Mouse (Mus musculus) cerebellum, adult 8-10 months (tissue): ENCODE measurements at regions not wholly inside any gene's neighbourhood (a gene's known extent, or its start where the extent isn't known, plus 50 kb on each side); places are given as distances from the start of the nearest gene placed in this dataset.

ENCODE experiments used
- DNase-seq: peaks from one replicate; pipeline ENCODE4 v3.0.0; 2022

GRCm38 (mm10) chr6:117510026-117510425 is 331.0 kb upstream of the Zfp637 start:
- no peak for DNase-seq

- DNase-seq = no peak
These were observed 326.1 kb upstream of the Zfp637 start for GRCm38 (mm10) chr6:117514831-117515230.

GRCm38 (mm10) chr6:117516906-117517305 is 324.1 kb upstream of the Zfp637 start:
- DNase-seq = no peak

- DNase-seq = no peak
These were observed 322.0 kb upstream of the Zfp637 start for GRCm38 (mm10) chr6:117518939-117519338.

GRCm38 (mm10) chr6:117519466-117519865 is 321.5 kb upstream of the Zfp637 start:
- no peak for DNase-seq

- DNase-seq = no peak
These were observed 314.6 kb upstream of the Zfp637 start for GRCm38 (mm10) chr6:117526161-117526935.

GRCm38 (mm10) chr6:117527526-117527925 is 313.5 kb upstream of the Zfp637 start:
- DNase-seq = no peak

- no peak for DNase-seq
These were observed 306.8 kb upstream of the Zfp637 start for GRCm38 (mm10) chr6:117534149-117534548.

- no peak for DNase-seq
These were observed 306.0 kb upstream of the Zfp637 start for GRCm38 (mm10) chr6:117534991-117535390.

- DNase-seq = no peak
These were observed 304.9 kb upstream of the Zfp637 start for GRCm38 (mm10) chr6:117536084-117536483.

GRCm38 (mm10) chr6:117542431-117542830 is 298.5 kb upstream of the Zfp637 start:
- DNase-seq = no peak

- no peak for DNase-seq
These were observed 296.4 kb upstream of the Zfp637 start for GRCm38 (mm10) chr6:117544276-117545196.

- no peak for DNase-seq
These were observed 290.1 kb upstream of the Zfp637 start for GRCm38 (mm10) chr6:117550930-117551329.

GRCm38 (mm10) chr6:117552006-117552667 is 288.8 kb upstream of the Zfp637 start:
- DNase-seq = no peak

GRCm38 (mm10) chr6:117563159-117563558 is 277.8 kb upstream of the Zfp637 start:
- no peak for DNase-seq

- DNase-seq = no peak
These were observed 277.3 kb upstream of the Zfp637 start for GRCm38 (mm10) chr6:117563704-117564103.

- DNase-seq = no peak
These were observed 274.2 kb upstream of the Zfp637 start for GRCm38 (mm10) chr6:117566786-117567185.

GRCm38 (mm10) chr6:117567691-117568090 is 273.3 kb upstream of the Zfp637 start:
- DNase-seq = no peak

- no peak for DNase-seq
These were observed 271.2 kb upstream of the Zfp637 start for GRCm38 (mm10) chr6:117569576-117570326.

GRCm38 (mm10) chr6:117570346-117570745 is 270.6 kb upstream of the Zfp637 start:
- no peak for DNase-seq

- no peak for DNase-seq
These were observed 270.2 kb upstream of the Zfp637 start for GRCm38 (mm10) chr6:117570791-117571190.

GRCm38 (mm10) chr6:117572006-117572405 is 269.0 kb upstream of the Zfp637 start:
- no peak for DNase-seq

GRCm38 (mm10) chr6:117573371-117573770 is 267.6 kb upstream of the Zfp637 start:
- DNase-seq = no peak
